Mouse (Mus musculus): ENCODE measurements at regions not wholly inside any gene's neighbourhood (a gene's known extent, or its start where the extent isn't known, plus 50 kb on each side); places are given as distances from the start of the nearest gene placed in this dataset.

DNA sequence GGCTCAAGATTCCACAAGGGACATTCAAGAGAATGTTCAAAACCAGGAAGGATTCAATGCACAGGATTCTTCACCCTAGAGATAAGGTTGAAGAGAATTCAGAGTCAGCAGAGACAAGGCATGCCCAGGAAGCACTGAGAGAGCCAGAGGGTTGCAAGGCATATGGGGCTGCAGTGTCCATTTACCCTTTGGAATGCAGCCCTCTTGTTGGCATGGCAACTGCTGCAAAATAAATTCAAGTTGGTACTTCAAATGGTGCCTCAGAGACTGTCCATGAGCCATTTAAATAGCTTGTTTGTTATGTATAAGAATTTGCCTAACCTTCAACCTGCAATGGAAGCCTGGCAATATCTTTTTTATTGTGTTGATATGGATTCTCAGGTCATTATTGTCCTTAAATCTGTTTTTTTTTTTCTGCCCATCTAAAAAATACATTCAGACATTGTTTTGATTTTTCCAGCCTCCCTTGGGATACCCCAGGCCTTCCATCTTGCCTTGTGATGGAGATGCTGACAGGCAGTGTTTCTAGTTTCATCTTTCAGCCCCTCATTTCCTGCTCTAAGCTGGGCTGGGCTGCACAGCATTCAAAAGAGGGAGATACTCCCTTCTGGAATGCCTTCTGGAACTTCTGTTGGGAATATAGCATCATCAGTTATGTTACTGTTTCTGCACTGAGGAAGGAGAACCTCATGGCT lies 791.9 kb upstream of the 4930452B06Rik start:
- no peaks in the 10 kb centered on the region for H3K27me3 ChIP-seq (ENCODE audit: control insufficient read depth, insufficient read depth, low read depth, low read length)
- H3K9me3 ChIP-seq (replicated peaks; ENCODE audit: control insufficient read depth, low read length, poor library complexity, severe bottlenecking): no peaks in the 10 kb centered on the region
- peak; percentile 54 for ATAC-seq
- H3K36me3 ChIP-seq (ENCODE audit: control insufficient read depth, insufficient read depth, low read length): no peaks in the 10 kb centered on the region
- no peak overlapping the region for H3K4me3 ChIP-seq (ENCODE audit: low read depth, low read length)
- no peak overlapping the region for H3K9ac ChIP-seq (ENCODE audit: low read depth, low read length)
- no peaks in the 10 kb centered on the region for H3K4me1 ChIP-seq (ENCODE audit: control insufficient read depth, insufficient read depth, low read length)
- H3K4me2 ChIP-seq (ENCODE audit: low read length): no peak overlapping the region
- no peak overlapping the region for H3K27ac ChIP-seq (ENCODE audit: low read length)

DNA sequence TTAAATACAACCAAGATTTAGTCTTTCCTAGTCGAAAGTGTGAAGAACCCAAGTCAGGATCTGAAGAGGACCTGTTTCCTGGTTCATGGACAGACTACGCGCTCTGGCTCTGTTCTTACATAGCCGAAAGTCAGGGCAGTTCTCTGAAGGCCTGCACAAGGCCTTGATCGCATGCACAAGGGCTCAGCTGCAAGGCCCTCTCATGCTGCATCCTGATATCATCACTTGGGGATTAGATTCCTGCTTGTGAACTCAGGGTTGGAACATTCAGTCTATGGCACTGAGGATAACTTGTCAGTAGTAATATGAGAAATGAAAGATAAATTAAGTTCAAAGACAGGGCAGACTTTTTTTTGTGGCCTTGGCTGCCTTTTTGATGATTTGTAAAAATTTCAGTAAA lies 789.9 kb upstream of the 4930452B06Rik start:
- ATAC-seq: no peak
- H3K9ac ChIP-seq (ENCODE audit: low read depth, low read length): no peak overlapping the region
- H3K4me1 ChIP-seq (ENCODE audit: control insufficient read depth, insufficient read depth, low read length): no peaks in the 10 kb centered on the region
- H3K4me2 ChIP-seq (ENCODE audit: low read length): no peak overlapping the region
- no peaks in the 10 kb centered on the region for H3K9me3 ChIP-seq (replicated peaks; ENCODE audit: control insufficient read depth, low read length, poor library complexity, severe bottlenecking)
- H3K36me3 ChIP-seq (ENCODE audit: control insufficient read depth, insufficient read depth, low read length): no peaks in the 10 kb centered on the region
- no peak overlapping the region for H3K27ac ChIP-seq (ENCODE audit: low read length)
- H3K27me3 ChIP-seq (ENCODE audit: control insufficient read depth, insufficient read depth, low read depth, low read length): no peaks in the 10 kb centered on the region
- 92% methylated on average over 5 of the region's 5 CpGs for WGBS
- H3K4me3 ChIP-seq (ENCODE audit: low read depth, low read length): no peak overlapping the region

DNA sequence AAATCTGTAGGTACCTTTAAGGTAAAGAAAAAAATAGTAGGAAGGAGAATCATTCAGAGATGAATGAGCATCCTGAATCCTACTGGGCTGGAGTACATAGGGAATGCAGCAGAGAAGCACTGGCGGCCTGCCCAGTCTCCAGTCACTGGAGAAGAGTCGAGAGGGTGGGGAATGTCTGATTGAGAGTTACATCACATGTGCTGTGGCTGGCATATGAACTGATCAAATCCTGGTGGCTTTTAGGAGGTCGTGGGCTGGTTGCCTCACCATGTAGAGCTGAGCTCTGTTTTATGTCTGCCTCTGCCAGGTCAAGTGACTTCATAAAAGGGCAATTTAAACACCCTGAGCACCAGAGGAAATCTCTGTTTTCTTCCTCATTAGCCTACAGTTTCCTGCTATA lies 783.9 kb upstream of the 4930452B06Rik start:
- H3K4me3 ChIP-seq (ENCODE audit: low read depth, low read length): no peak overlapping the region
- H3K4me1 ChIP-seq (ENCODE audit: control insufficient read depth, insufficient read depth, low read length): no peaks in the 10 kb centered on the region; the same call in 1 of the 2 replicates
- H3K4me2 ChIP-seq (ENCODE audit: low read length): no peak overlapping the region
- no peaks in the 10 kb centered on the region for H3K36me3 ChIP-seq (ENCODE audit: control insufficient read depth, insufficient read depth, low read length)
- ATAC-seq: 0 out of 2 replicates have a peak, but pooled peaks have one; percentile 28
- H3K9ac ChIP-seq (ENCODE audit: low read depth, low read length): no peak overlapping the region
- H3K27me3 ChIP-seq (ENCODE audit: control insufficient read depth, insufficient read depth, low read depth, low read length): no peaks in the 10 kb centered on the region
- WGBS: 52% methylated on average over 3 of the region's 3 CpGs
- no peaks in the 10 kb centered on the region for H3K9me3 ChIP-seq (replicated peaks; ENCODE audit: control insufficient read depth, low read length, poor library complexity, severe bottlenecking)
- H3K27ac ChIP-seq (ENCODE audit: low read length): no peak overlapping the region

- H3K4me2 ChIP-seq (ENCODE audit: low read length): no peak overlapping the region
- H3K4me1 ChIP-seq (ENCODE audit: control insufficient read depth, insufficient read depth, low read length): no peaks in the 10 kb centered on the region
- H3K4me3 ChIP-seq (ENCODE audit: low read depth, low read length): no peak overlapping the region
- no peaks in the 10 kb centered on the region for H3K9me3 ChIP-seq (replicated peaks; ENCODE audit: control insufficient read depth, low read length, poor library complexity, severe bottlenecking)
- no peaks in the 10 kb centered on the region for H3K36me3 ChIP-seq (ENCODE audit: control insufficient read depth, insufficient read depth, low read length)
- no peak for ATAC-seq
- WGBS: 76% methylated on average over 3 of the region's 3 CpGs
- no peak overlapping the region for H3K9ac ChIP-seq (ENCODE audit: low read depth, low read length)
- H3K27ac ChIP-seq (ENCODE audit: low read length): no peak overlapping the region
- no peaks in the 10 kb centered on the region for H3K27me3 ChIP-seq (ENCODE audit: control insufficient read depth, insufficient read depth, low read depth, low read length)
These were observed 771.9 kb upstream of the 4930452B06Rik start for GRCm38 (mm10) chr14:9437896-9438295.

GRCm38 (mm10) chr14:9435136-9435535 lies 769.1 kb upstream of the 4930452B06Rik start:
- Histone ChIP-seq H3K27ac (ENCODE audit: low read length) (no peak overlapping the region), H3K9ac (ENCODE audit: low read depth, low read length) (no peak overlapping the region), H3K4me2 (ENCODE audit: low read length) (no peak overlapping the region), H3K9me3 (replicated peaks; ENCODE audit: control insufficient read depth, low read length, poor library complexity, severe bottlenecking) (no peaks in the 10 kb centered on the region), H3K4me1 (ENCODE audit: control insufficient read depth, insufficient read depth, low read length) (no peaks in the 10 kb centered on the region), H3K4me3 (ENCODE audit: low read depth, low read length) (no peak overlapping the region), H3K27me3 (ENCODE audit: control insufficient read depth, insufficient read depth, low read depth, low read length) (no peaks in the 10 kb centered on the region), H3K36me3 (ENCODE audit: control insufficient read depth, insufficient read depth, low read length) (no peaks in the 10 kb centered on the region)
- ATAC-seq: no peak
- WGBS: 95% methylated on average over 2 of the region's 2 CpGs

- Histone ChIP-seq H3K27me3 (ENCODE audit: control insufficient read depth, insufficient read depth, low read depth, low read length) (no peaks in the 10 kb centered on the region), H3K36me3 (ENCODE audit: control insufficient read depth, insufficient read depth, low read length) (no peaks in the 10 kb centered on the region), H3K4me1 (ENCODE audit: control insufficient read depth, insufficient read depth, low read length) (no peaks in the 10 kb centered on the region), H3K9me3 (replicated peaks; ENCODE audit: control insufficient read depth, low read length, poor library complexity, severe bottlenecking) (no peaks in the 10 kb centered on the region), H3K27ac (ENCODE audit: low read length) (no peak overlapping the region), H3K4me3 (ENCODE audit: low read depth, low read length) (no peak overlapping the region), H3K9ac (ENCODE audit: low read depth, low read length) (no peak overlapping the region), H3K4me2 (ENCODE audit: low read length) (no peak overlapping the region)
- WGBS: 58% methylated on average over 1 of the region's 1 CpGs
- ATAC-seq: no peak
These were observed 767.1 kb upstream of the 4930452B06Rik start for GRCm38 (mm10) chr14:9433081-9433590.

DNA sequence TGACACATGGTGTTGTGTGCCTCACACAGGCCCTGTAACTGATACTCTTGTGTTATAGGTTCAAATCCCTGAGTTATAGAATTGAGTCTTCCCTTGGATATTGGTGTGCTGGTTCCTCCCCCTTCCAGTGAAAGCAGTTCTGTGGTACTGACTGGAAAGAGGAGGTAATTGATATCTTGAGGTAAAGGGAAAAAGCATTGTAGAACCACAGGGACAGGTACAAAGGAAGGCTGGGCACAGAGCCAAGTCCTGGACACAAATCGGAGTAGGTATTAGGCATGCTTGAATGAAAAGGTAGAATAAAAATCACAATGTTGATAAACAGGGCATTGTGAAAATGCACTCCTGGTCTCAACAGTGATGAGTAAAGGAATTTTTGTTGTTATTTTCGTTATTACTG lies 765.8 kb upstream of the 4930452B06Rik start:
- 76% methylated on average over 2 of the region's 2 CpGs for WGBS
- Histone ChIP-seq H3K4me3 (ENCODE audit: low read depth, low read length) (no peak overlapping the region), H3K9me3 (replicated peaks; ENCODE audit: control insufficient read depth, low read length, poor library complexity, severe bottlenecking) (no peaks in the 10 kb centered on the region), H3K27me3 (ENCODE audit: control insufficient read depth, insufficient read depth, low read depth, low read length) (no peaks in the 10 kb centered on the region), H3K36me3 (ENCODE audit: control insufficient read depth, insufficient read depth, low read length) (no peaks in the 10 kb centered on the region), H3K4me2 (ENCODE audit: low read length) (no peak overlapping the region), H3K4me1 (ENCODE audit: control insufficient read depth, insufficient read depth, low read length) (no peaks in the 10 kb centered on the region), H3K9ac (ENCODE audit: low read depth, low read length) (no peak overlapping the region), H3K27ac (ENCODE audit: low read length) (no peak overlapping the region)
- no peak for ATAC-seq

GRCm38 (mm10) chr14:9411822-9412403 lies 745.9 kb upstream of the 4930452B06Rik start:
- ATAC-seq: no peak
- Histone ChIP-seq H3K9ac (ENCODE audit: low read depth, low read length) (no peak overlapping the region), H3K4me2 (ENCODE audit: low read length) (no peak overlapping the region), H3K4me3 (ENCODE audit: low read depth, low read length) (no peak overlapping the region), H3K36me3 (ENCODE audit: control insufficient read depth, insufficient read depth, low read length) (no peaks in the 10 kb centered on the region), H3K9me3 (replicated peaks; ENCODE audit: control insufficient read depth, low read length, poor library complexity, severe bottlenecking) (no peaks in the 10 kb centered on the region), H3K27ac (ENCODE audit: low read length) (no peak overlapping the region), H3K27me3 (ENCODE audit: control insufficient read depth, insufficient read depth, low read depth, low read length) (no peaks in the 10 kb centered on the region), H3K4me1 (ENCODE audit: control insufficient read depth, insufficient read depth, low read length) (no peaks in the 10 kb centered on the region)
- 70% methylated on average over 4 of the region's 4 CpGs for WGBS

DNA sequence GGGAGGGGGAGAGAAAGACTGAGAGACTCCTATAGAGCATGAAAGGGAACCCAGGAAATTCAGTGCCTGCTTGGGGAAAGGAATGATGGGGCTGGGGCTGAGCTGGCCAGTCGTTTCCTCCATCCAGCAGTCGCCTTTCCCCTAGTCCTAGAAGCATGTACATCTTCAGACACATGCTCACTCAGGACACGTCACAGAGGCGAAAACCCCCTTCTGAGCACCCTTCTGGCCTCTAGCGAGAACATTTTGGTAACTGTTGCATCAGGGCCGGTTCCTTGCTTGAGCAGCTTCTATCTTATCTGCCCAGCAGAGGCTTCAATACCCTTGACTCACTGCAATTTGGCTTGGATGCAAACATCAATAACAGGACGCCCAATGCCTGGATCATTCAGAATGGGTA lies 737.6 kb upstream of the 4930452B06Rik start:
- Histone ChIP-seq H3K4me3 (ENCODE audit: low read depth, low read length) (no peak overlapping the region), H3K27ac (ENCODE audit: low read length) (no peak overlapping the region), H3K4me2 (ENCODE audit: low read length) (no peak overlapping the region), H3K9ac (ENCODE audit: low read depth, low read length) (no peak overlapping the region), H3K9me3 (replicated peaks; ENCODE audit: control insufficient read depth, low read length, poor library complexity, severe bottlenecking) (no peaks in the 10 kb centered on the region), H3K36me3 (ENCODE audit: control insufficient read depth, insufficient read depth, low read length) (no peaks in the 10 kb centered on the region), H3K27me3 (ENCODE audit: control insufficient read depth, insufficient read depth, low read depth, low read length) (no peaks in the 10 kb centered on the region), H3K4me1 (ENCODE audit: control insufficient read depth, insufficient read depth, low read length) (no peaks in the 10 kb centered on the region)
- ATAC-seq: no peak
- 93% methylated on average over 7 of the region's 7 CpGs for WGBS

Data from midbrain, embryonic 16.5 days (tissue).